Mouse (Mus musculus) embryonic fibroblast, embryonic 13.5 days (primary cell): ENCODE measurements around the gene Angptl6.
A peak's percentile ranks its signal among the peaks of the same experiment; 100 is the strongest.

Experiments
- CTCF ChIP-seq: IDR thresholded peaks from 2 replicates; pipeline ENCODE4 v1.5.1; 2011; ENCODE audit warnings: mild to moderate bottlenecking, control low read depth, low read length, moderate library complexity, borderline replicate concordance; ENCODE audit not compliant: insufficient read depth
- POLR2A ChIP-seq: IDR thresholded peaks from 2 replicates; pipeline ENCODE4 v1.6.1; 2011; ENCODE audit warnings: low read depth, mild to moderate bottlenecking, control low read depth, low read length, moderate library complexity

- peak; percentile 52; the same call in 1 of the 2 replicates for TF ChIP-seq POLR2A
- no peak for TF ChIP-seq CTCF
These were observed 11.0 kb downstream of the Angptl6 start, which contains the start of gene A230050P20Rik for GRCm38 (mm10) chr9:20868448-20869001.
